Mouse (Mus musculus): ENCODE data around the gene Tango6.

GRCm38 (mm10) chr8:106727889-106728288 is 45.0 kb downstream of the Tango6 start:
- TF ChIP-seq CTCF (IDR thresholded peaks at IDR 0.05; ENCODE audit: insufficient read depth, low read depth, low read length), result no peak
- TF ChIP-seq POLR2A (IDR thresholded peaks at IDR 0.05; ENCODE audit: insufficient read depth, low read depth, low read length), result no peak

All from olfactory bulb, adult 2 months (tissue).